Mouse (Mus musculus) olfactory bulb, adult 2 months (tissue): ENCODE data around the gene Dlx5. TPM values are rescaled to one million over a fixed set of nuclear protein-coding genes. Genes with fewer than 3 reads are reported as not detected.

Source experiments
- H3K27ac ChIP-seq: fragments of 200-500 bp; 2 replicates; pipeline ENCODE4 v1.5.1; 2012; ENCODE audit warnings: low read depth, low read length; ENCODE audit not compliant: insufficient read depth
- H3K4me1 ChIP-seq: fragments of 200-500 bp; 2 replicates; pipeline ENCODE4 v1.6.1; 2012; ENCODE audit warnings: low read length; ENCODE audit not compliant: control insufficient read depth, insufficient read depth
- H3K4me3 ChIP-seq: fragments of 200-500 bp; 2 replicates; pipeline ENCODE4 v1.5.1; 2012; ENCODE audit warnings: mild to moderate bottlenecking, low read depth, low read length, moderate library complexity; ENCODE audit not compliant: insufficient read depth
- CTCF ChIP-seq: fragments of 200-500 bp; IDR thresholded peaks from 2 replicates; pipeline ENCODE4 v1.5.1; 2012; ENCODE audit warnings: low read depth, mild to moderate bottlenecking, low read length, moderate library complexity; ENCODE audit not compliant: insufficient read depth
- POLR2A ChIP-seq: fragments of 200-500 bp; IDR thresholded peaks from 2 replicates; pipeline ENCODE4 v1.6.1; 2012; ENCODE audit warnings: mild to moderate bottlenecking, low read depth, low read length, moderate library complexity; ENCODE audit not compliant: insufficient read depth
- WGBS: fragments of 180-500 bp; shearing (Covaris S2); methylation state at CpG from one replicate; pipeline ENCODE4 v1.1.7; 2018; 5-methylcytosine and 5-hydroxymethylcytosine counted together
- polyA plus RNA-seq: library from polyadenylated mRNA; stranded (reverse); fragments of >200 nt; gene quantifications from 2 replicates; pipeline ENCODE4 v1.2.4, GENCODE M21; 2012; ENCODE audit warnings: low replicate concordance; ENCODE audit not compliant: missing spikeins, insufficient read depth, insufficient read length

The Dlx5 gene
- polyA plus RNA-seq, 1 experiment = not detected

DNA sequence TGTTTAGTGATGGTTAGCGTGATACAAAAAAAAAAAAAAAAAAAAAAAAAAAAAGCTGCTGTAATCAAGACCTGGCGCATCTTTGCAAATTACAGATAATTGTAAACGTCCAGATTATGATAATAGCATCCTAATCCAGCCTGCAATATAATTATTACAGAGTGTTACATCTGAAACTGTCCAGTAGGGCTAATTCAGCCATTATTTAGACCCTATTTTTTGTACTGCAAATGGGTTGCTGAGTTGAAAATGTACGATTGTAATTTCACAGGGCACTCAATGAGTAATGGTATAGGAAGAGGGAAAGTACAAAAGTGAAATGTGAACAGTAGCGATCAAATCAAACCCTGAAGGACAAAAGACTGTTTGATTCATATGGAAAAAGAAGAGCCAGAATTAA, 10.2 kb downstream of the Dlx5 start:
- peak overlapping the region; percentile 98 for H3K27ac ChIP-seq
- H3K4me3 ChIP-seq = no peak overlapping the region
- 10% methylated on average over 5 of the region's 5 CpGs for WGBS
- H3K4me1 ChIP-seq = peaks cover 6% of the 10 kb centered on the region
- no peak for TF ChIP-seq CTCF
- TF ChIP-seq POLR2A = no peak

DNA sequence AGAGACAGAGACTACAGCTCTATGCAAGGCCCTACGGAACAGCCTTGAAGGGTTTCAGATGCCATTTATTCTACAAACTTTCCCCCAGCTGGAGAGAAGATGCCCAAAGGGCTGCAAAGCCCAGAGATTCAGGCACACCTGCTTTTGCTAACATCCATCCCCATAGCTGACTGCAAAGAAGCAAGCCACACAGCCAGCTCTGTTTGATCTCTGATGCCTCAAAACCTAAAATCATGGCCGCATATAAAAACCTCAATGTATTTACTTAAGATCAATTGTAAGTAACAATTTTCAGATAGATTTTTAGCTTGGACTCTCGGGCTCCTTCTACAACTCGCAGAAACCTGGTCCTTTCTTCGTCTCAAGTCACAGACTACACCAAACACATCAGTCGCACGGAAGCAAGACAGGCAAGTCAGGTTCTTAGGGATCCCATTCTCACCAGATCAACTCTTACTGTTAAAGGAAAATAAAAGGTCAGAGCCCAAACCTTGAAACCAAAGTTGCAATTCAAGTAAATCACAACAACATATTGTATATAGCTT, 10.9 kb downstream of the Dlx5 start:
- Histone ChIP-seq H3K4me1 (peaks cover 6% of the 10 kb centered on the region), H3K27ac (peak overlapping the region; percentile 98), H3K4me3 (peak overlapping the region; percentile 22)
- no peak for TF ChIP-seq CTCF
- TF ChIP-seq POLR2A = no peak
- 9% methylated on average over 7 of the region's 7 CpGs for WGBS

DNA sequence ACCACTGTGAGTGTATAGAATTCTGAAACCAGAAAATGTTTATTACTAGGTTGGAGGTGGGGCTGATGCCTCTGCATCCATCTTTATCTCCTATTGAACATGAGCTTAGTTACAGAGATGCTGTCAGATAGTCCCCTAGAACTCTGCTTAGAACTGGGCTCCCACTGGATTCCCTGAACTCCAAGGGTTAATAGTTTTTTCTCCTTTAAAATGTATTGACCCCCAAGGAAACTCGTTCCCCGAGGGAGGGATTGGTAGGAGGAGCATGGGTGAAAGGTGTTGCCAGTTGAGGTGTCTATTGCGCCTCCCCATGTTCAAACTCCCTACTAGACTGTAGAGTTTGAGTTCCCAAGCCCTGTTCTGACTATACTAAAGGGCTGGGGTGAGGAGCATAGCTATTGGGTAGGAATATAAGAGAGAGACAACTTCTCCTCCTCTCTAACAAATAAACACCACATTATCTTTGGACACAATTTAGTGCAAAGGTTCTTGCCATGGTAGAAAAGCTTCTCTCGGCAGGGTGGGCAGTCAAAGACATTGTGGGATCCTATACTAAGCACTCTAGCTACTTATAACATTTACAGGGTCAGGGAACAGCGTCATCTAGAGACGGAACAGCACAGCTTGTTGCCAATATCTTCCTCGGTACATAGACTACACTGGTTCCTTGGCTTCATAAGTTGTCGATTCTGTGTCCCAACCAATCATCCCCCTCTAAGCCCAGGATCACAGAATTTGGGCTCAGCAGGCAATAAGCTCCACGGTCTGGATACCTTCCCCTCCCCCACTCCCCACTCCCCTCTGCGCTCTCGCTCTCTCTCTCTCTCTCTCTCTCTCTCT, 11.7 kb downstream of the Dlx5 start:
- 2% methylated on average over 11 of the region's 11 CpGs for WGBS
- Histone ChIP-seq H3K4me3 (peak overlapping the region; percentile 32), H3K27ac (peak overlapping the region; percentile 98), H3K4me1 (peaks cover 3% of the 10 kb centered on the region)
- TF ChIP-seq POLR2A (no peak), CTCF (no peak)

DNA sequence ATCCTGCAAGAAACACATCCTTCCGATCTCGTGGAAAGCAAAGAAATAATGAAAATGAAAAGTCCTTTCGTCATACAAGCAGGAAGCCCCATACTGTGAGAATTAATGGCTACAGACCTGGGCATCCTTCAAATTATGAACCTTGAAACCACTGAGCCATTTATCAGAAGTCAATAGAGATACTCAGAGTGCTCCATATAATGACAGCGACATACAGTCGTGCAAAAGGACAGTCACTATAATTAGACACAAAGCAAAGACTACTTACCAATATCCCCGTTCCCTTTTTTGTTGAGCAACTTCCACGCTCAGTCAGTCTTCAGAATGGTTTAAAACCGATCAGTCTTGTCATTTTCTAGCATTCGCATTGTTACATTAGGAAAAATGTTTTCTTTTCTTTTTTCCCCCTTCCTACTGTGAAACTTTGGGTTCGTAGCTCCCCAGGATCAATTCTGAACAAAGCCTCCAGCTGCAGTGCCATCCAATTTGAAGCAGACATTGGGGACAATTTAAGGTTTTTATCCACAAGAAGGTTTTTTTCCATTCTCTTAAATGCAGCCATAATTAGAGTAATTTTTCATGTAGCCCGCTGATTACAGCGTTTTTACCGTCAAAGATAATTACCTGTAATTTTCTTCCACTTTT, 12.7 kb downstream of the Dlx5 start:
- WGBS = 7% methylated on average over 13 of the region's 13 CpGs
- Histone ChIP-seq H3K4me3 (no peak overlapping the region), H3K4me1 (peaks cover 3% of the 10 kb centered on the region), H3K27ac (peak overlapping the region; percentile 95)
- TF ChIP-seq POLR2A (no peak), CTCF (no peak)

DNA sequence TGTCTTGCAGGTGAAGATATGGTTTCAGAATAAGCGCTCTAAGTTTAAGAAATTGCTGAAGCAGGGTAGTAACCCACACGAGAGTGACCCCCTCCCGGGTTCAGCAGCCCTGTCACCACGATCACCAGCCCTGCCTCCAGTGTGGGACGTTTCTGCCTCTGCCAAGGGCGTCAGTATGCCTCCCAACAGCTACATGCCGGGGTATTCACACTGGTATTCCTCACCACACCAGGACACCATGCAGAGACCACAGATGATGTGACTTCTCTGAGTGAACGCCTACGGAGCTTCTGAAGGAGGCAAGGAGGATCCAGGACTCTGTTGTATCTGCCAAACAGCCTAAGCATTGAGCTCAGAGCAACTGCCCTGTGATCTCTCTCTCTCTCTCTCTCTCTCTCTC, 14.9 kb downstream of the Dlx5 start:
- Histone ChIP-seq H3K27ac (peak overlapping the region; percentile 94), H3K4me3 (peak overlapping the region; percentile 60)

DNA sequence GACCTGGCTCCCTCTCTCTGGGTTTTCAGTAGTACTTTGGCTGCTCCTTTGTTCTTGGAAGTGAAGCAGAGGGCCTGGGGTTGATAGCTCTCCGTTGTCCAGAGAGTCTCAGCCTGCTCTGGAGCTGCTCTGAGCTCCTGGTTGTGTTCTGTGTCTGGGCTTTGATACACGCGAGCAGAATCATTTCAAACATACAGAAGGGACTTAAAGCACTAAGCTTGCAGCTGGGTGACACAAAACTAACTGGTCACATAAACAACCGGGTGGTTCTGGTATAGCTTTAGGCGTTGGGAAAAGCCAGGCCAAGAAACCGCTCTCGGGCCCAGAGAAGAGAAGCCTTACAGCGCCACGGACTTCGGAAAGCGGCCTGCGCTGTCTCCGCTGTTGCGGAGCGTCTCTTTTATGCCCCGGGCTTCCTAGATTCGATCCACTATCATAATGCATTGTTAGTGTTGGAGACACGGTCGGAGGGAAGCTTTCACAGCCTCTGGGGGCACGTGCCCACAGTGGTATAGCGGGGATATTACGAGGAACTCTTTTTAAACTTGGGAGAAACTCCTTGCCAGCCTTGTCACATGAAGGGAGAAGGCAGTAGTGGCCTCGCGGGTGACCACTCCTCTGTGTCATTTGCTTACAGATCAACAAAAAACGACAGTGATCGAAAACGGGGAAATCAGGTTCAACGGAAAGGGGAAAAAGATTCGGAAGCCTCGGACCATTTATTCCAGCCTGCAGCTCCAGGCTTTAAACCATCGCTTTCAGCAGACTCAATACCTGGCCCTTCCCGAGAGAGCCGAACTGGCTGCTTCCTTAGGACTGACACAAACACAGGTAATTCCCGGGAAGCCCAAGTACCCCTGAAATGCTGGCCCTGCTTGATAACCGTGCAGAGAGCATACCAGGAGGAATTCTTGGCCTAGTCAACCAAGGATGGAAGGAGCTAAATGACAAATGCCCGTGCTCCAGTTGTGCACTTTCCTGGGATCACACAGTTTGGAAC, 17.1 kb downstream of the Dlx5 start:
- Histone ChIP-seq H3K4me1 (no peaks in the 10 kb centered on the region), H3K4me3 (peak overlapping the region; percentile 74), H3K27ac (peak overlapping the region; percentile 98)
- 6% methylated on average over 36 of the region's 36 CpGs for WGBS
- TF ChIP-seq POLR2A (no peak), CTCF (peak; percentile 7; the same call in 1 of the 2 replicates)

More for the DNA sequence above, 14.9 kb downstream of the Dlx5 start:
- WGBS = 2% methylated on average over 9 of the region's 9 CpGs
- no peaks in the 10 kb centered on the region for H3K4me1 ChIP-seq
- TF ChIP-seq CTCF (no peak), POLR2A (no peak; the same call in 1 of the 2 replicates)

DNA sequence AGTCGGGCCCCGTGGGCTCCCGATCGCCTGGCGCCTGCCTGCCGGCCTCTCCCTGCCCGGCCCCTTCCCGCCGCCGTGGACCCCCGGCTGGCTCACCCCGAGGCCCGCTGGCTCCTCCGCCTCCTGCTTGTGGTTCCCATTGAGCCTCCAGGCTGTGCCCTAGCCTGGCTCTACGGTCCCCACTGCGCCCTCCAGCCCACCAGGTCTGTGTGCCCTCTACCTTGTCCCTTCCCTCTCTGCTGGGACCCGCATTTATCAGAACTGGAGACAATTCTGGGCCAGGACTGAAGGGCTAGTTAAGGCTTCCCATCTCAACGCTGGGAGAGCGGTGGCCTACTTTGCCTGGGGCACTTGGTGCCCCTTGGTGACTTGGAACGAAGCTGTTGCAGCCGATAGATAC, 17.9 kb downstream of the Dlx5 start:
- TF ChIP-seq POLR2A (no peak), CTCF (no peak)
- H3K4me3 ChIP-seq = peak overlapping the region; percentile 74
- H3K4me1 ChIP-seq = no peaks in the 10 kb centered on the region
- WGBS = 2% methylated on average over 21 of the region's 21 CpGs
- H3K27ac ChIP-seq = peak overlapping the region; percentile 98

DNA sequence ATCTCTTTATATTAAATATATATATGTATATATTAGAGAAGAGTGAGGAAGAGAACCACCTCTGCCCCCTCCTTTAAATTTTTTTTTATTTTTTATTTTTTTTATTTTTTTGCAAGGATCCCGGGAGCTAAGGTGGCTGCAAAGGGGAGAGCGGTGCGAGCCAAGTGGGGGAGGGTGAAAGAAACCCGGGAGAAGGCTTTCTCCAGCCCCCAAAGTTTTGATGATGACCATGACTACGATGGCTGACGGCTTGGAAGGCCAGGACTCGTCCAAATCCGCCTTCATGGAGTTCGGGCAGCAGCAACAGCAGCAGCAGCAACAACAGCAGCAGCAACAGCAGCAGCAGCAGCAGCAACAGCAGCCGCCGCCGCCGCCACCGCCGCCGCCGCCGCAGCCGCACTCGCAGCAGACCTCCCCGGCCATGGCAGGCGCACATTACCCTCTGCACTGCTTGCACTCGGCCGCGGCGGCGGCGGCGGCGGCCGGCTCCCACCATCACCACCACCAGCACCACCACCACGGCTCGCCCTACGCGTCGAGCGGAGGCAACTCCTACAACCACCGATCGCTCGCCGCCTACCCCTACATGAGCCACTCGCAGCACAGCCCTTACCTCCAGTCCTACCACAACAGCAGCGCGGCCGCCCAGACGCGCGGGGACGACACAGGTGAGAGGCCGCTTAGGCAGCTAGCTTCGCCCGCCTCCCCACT, 18.6 kb downstream of the Dlx5 start, which contains the start of gene Dlx6:
TSS of gene Dlx6 (plus strand) at position 175 of the 711 bp plus-strand sequence.
- Histone ChIP-seq H3K4me3 (peak within 1 kb of the TSS; percentile 79), H3K4me1 (no peaks in the 10 kb centered on the region), H3K27ac (peak within 1 kb of the TSS; percentile 98)
- TF ChIP-seq CTCF (no peak), POLR2A (no peak)
- WGBS = 2% methylated on average over 50 of the region's 52 CpGs
